Mouse (Mus musculus): ENCODE data around the gene Fbxl17. TPM values are rescaled to one million over a fixed set of nuclear protein-coding genes. Genes with fewer than 3 reads are reported as not detected.

Gene Fbxl17
- polyA plus RNA-seq, 1 experiment, result 9.3 TPM

DNA sequence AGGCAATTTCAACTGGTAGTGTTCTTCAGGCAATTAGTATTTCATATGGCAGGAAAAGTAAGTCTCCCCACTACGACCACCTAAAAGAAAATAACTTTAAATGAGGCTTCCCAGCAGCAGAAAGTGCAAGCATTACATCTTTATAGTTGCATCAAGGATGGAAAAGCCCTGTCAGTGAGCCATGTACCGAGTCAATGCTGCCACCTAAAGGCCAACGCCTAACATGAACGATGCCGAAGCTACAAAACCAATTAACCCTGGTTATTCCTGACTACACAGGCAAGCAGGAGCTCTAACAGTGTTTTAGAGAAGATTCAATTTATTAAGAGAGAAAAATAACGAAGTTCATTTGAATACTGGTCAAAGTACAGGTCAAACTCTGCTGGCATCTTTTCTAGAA is 32.0 kb downstream of the Fbxl17 start:
- no peak overlapping the region for H3ac ChIP-seq (ENCODE audit: control insufficient read depth, insufficient read length)
- H3K27me3 ChIP-seq (ENCODE audit: control insufficient read depth, insufficient read depth, insufficient read length), result no peaks in the 10 kb centered on the region
- no peaks in the 10 kb centered on the region for H3K36me3 ChIP-seq (ENCODE audit: control insufficient read depth, insufficient read depth)
- no peak overlapping the region for H3K4me2 ChIP-seq (ENCODE audit: low read depth)
- no peak overlapping the region for H3K4me3 ChIP-seq
- no peak for TF ChIP-seq SRF (IDR thresholded peaks at IDR 0.05; ENCODE audit: control insufficient read depth, insufficient read length, low read depth)
- no peaks in the 10 kb centered on the region for H3K79me2 ChIP-seq (ENCODE audit: control insufficient read depth, insufficient read depth)

DNA sequence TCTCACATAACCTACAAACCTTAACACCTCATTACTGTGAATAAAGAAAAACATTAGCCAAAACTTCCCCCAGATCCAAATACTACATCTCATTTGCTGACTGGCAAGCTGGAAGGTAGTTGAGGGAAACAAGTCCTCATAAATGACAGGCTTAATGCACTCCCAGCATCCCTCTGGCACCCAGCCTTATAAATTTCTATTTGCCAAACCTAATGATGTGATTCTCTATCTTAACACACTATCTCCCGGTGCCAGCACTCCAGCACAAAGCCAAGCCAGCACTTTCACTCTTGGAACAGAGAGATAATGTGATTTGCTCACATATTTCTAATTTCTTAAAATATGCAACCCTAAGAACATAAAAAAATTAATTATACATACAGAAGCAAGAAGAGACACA is 34.6 kb downstream of the Fbxl17 start:
- Histone ChIP-seq H3K36me3 (ENCODE audit: control insufficient read depth, insufficient read depth) (no peaks in the 10 kb centered on the region), H3K4me2 (ENCODE audit: low read depth) (no peak overlapping the region), H3ac (ENCODE audit: control insufficient read depth, insufficient read length) (no peak overlapping the region), H3K4me3 (no peak overlapping the region), H3K79me2 (ENCODE audit: control insufficient read depth, insufficient read depth) (no peaks in the 10 kb centered on the region), H3K27me3 (ENCODE audit: control insufficient read depth, insufficient read depth, insufficient read length) (no peaks in the 10 kb centered on the region)
- no peak for TF ChIP-seq POLR2A (IDR thresholded peaks at IDR 0.05; ENCODE audit: insufficient read length, low read depth)
- TF ChIP-seq SRF (IDR thresholded peaks at IDR 0.05; ENCODE audit: control insufficient read depth, insufficient read length, low read depth), result no peak
- TF ChIP-seq REST (IDR thresholded peaks at IDR 0.05; ENCODE audit: insufficient read depth, insufficient read length), result no peak
- TF ChIP-seq MAX (IDR thresholded peaks at IDR 0.05; ENCODE audit: low read depth), result no peak
- TF ChIP-seq MYOD1 (IDR thresholded peaks at IDR 0.05; ENCODE audit: control insufficient read depth in 1 of 3, insufficient read length in 2 of 3, low read depth in 2 of 3), result no peak
- no peak for TF ChIP-seq CEBPB (IDR thresholded peaks at IDR 0.05; ENCODE audit: insufficient read depth, poor library complexity, severe bottlenecking)
- no peak for TF ChIP-seq USF1 (IDR thresholded peaks at IDR 0.05; ENCODE audit: low read depth)
- no peak for TF ChIP-seq POLR2AphosphoS2 (IDR thresholded peaks at IDR 0.05; ENCODE audit: insufficient read length, low read depth)
- no peak for TF ChIP-seq TCF3 (IDR thresholded peaks at IDR 0.05; ENCODE audit: insufficient read length, low read depth)
- no peak for TF ChIP-seq TCF12 (IDR thresholded peaks at IDR 0.05; ENCODE audit: insufficient read depth, poor library complexity, severe bottlenecking)
- TF ChIP-seq E2F4 (IDR thresholded peaks at IDR 0.05; ENCODE audit: insufficient read depth), result no peak

- no peak for TF ChIP-seq MYOG (IDR thresholded peaks at IDR 0.05; ENCODE audit: control insufficient read depth in 1 of 3, insufficient read depth in 1 of 3, insufficient read length in 2 of 3, low read depth in 2 of 3)
- no peak for TF ChIP-seq MAX (IDR thresholded peaks at IDR 0.05; ENCODE audit: low read depth)
- no peak for TF ChIP-seq REST (IDR thresholded peaks at IDR 0.05; ENCODE audit: insufficient read depth, insufficient read length)
- TF ChIP-seq POLR2A (IDR thresholded peaks at IDR 0.05; ENCODE audit: insufficient read length, low read depth), result no peak
- no peak for TF ChIP-seq E2F4 (IDR thresholded peaks at IDR 0.05; ENCODE audit: insufficient read depth)
- TF ChIP-seq SRF (IDR thresholded peaks at IDR 0.05; ENCODE audit: control insufficient read depth, insufficient read length, low read depth), result no peak
These were observed 37.3 kb downstream of the Fbxl17 start for GRCm38 (mm10) chr17:63462512-63462911.

GRCm38 (mm10) chr17:63459712-63460495 is 39.9 kb downstream of the Fbxl17 start:
- H3K4me3 ChIP-seq, result no peak overlapping the region
- no peaks in the 10 kb centered on the region for H3K36me3 ChIP-seq (ENCODE audit: control insufficient read depth, insufficient read depth)
- H3K79me2 ChIP-seq (ENCODE audit: control insufficient read depth, insufficient read depth), result no peaks in the 10 kb centered on the region
- no peak overlapping the region for H3ac ChIP-seq (ENCODE audit: control insufficient read depth, insufficient read length)
- no peak overlapping the region for H3K4me2 ChIP-seq (ENCODE audit: low read depth)
- TF ChIP-seq POLR2AphosphoS2 (IDR thresholded peaks at IDR 0.05; ENCODE audit: insufficient read length, low read depth) (no peak), SRF (IDR thresholded peaks at IDR 0.05; ENCODE audit: control insufficient read depth, insufficient read length, low read depth) (no peak), REST (IDR thresholded peaks at IDR 0.05; ENCODE audit: insufficient read depth, insufficient read length) (no peak), POLR2A (IDR thresholded peaks at IDR 0.05; ENCODE audit: insufficient read length, low read depth) (no peak)
- H3K27me3 ChIP-seq (ENCODE audit: control insufficient read depth, insufficient read depth, insufficient read length), result no peaks in the 10 kb centered on the region

More at GRCm38 (mm10) chr17:63462512-63462911, 37.3 kb downstream of the Fbxl17 start:
- no peaks in the 10 kb centered on the region for H3K36me3 ChIP-seq (ENCODE audit: control insufficient read depth, insufficient read depth)
- no peak overlapping the region for H3K4me2 ChIP-seq (ENCODE audit: low read depth)
- no peak overlapping the region for H3K4me3 ChIP-seq
- H3K27me3 ChIP-seq (ENCODE audit: control insufficient read depth, insufficient read depth, insufficient read length), result no peaks in the 10 kb centered on the region
- no peaks in the 10 kb centered on the region for H3K79me2 ChIP-seq (ENCODE audit: control insufficient read depth, insufficient read depth)
- no peak overlapping the region for H3ac ChIP-seq (ENCODE audit: control insufficient read depth, insufficient read length)

- H3K36me3 ChIP-seq (ENCODE audit: control insufficient read depth, insufficient read depth), result no peaks in the 10 kb centered on the region
- TF ChIP-seq USF1 (IDR thresholded peaks at IDR 0.05; ENCODE audit: low read depth) (no peak), MYOD1 (IDR thresholded peaks at IDR 0.05; ENCODE audit: control insufficient read depth in 1 of 3, insufficient read length in 2 of 3, low read depth in 2 of 3) (no peak), SRF (IDR thresholded peaks at IDR 0.05; ENCODE audit: control insufficient read depth, insufficient read length, low read depth) (no peak), E2F4 (IDR thresholded peaks at IDR 0.05; ENCODE audit: insufficient read depth) (no peak), MAX (IDR thresholded peaks at IDR 0.05; ENCODE audit: low read depth) (no peak), POLR2A (IDR thresholded peaks at IDR 0.05; ENCODE audit: insufficient read length, low read depth) (no peak), REST (IDR thresholded peaks at IDR 0.05; ENCODE audit: insufficient read depth, insufficient read length) (no peak), MYOG (IDR thresholded peaks at IDR 0.05; ENCODE audit: control insufficient read depth in 1 of 3, insufficient read depth in 1 of 3, insufficient read length in 2 of 3, low read depth in 2 of 3) (no peak), CEBPB (IDR thresholded peaks at IDR 0.05; ENCODE audit: insufficient read depth, poor library complexity, severe bottlenecking) (no peak), TCF12 (IDR thresholded peaks at IDR 0.05; ENCODE audit: insufficient read depth, poor library complexity, severe bottlenecking) (no peak), TCF3 (IDR thresholded peaks at IDR 0.05; ENCODE audit: insufficient read length, low read depth) (no peak), POLR2AphosphoS2 (IDR thresholded peaks at IDR 0.05; ENCODE audit: insufficient read length, low read depth) (no peak)
- no peak overlapping the region for H3K4me3 ChIP-seq
- no peak overlapping the region for H3ac ChIP-seq (ENCODE audit: control insufficient read depth, insufficient read length)
- no peak overlapping the region for H3K4me2 ChIP-seq (ENCODE audit: low read depth)
- no peaks in the 10 kb centered on the region for H3K27me3 ChIP-seq (ENCODE audit: control insufficient read depth, insufficient read depth, insufficient read length)
- no peaks in the 10 kb centered on the region for H3K79me2 ChIP-seq (ENCODE audit: control insufficient read depth, insufficient read depth)
These were observed 41.8 kb downstream of the Fbxl17 start for GRCm38 (mm10) chr17:63458052-63458451.

All from myocyte (in vitro differentiated cells).